Mouse (Mus musculus) midbrain, embryonic 12.5 days (tissue): Measurements from ENCODE around the gene Dennd4c. TPM values are rescaled to one million over a fixed set of nuclear protein-coding genes. Genes with fewer than 3 reads are reported as not detected.

Source experiments
- ATAC-seq: fragments of 200-750 bp; cut with Nextera tagmentation; 2 replicates; pipeline ENCODE4 v1.8.0; 2017; ENCODE audit warnings: low read depth, moderate TSS enrichment, moderate library complexity; ENCODE audit not compliant: low FRiP score
- H3K27ac ChIP-seq: fragments of 300-500 bp; sonication (generic); replicated peaks from 2 replicates; pipeline ENCODE4 v1.5.1; 2016; ENCODE audit warnings: mild to moderate bottlenecking
- H3K27me3 ChIP-seq: fragments of 300-500 bp; sonication (generic); 2 replicates; pipeline ENCODE4 v1.6.1; 2016; ENCODE audit warnings: mild to moderate bottlenecking
- H3K36me3 ChIP-seq: fragments of 300-500 bp; sonication (generic); 2 replicates; pipeline ENCODE4 v1.6.1; 2016
- H3K4me1 ChIP-seq: fragments of 300-500 bp; sonication (generic); 2 replicates; pipeline ENCODE4 v1.6.1; 2016
- H3K4me2 ChIP-seq: fragments of 300-500 bp; sonication (generic); replicated peaks from 2 replicates; pipeline ENCODE4 v1.6.1; 2016; ENCODE audit warnings: mild to moderate bottlenecking, moderate library complexity
- H3K4me3 ChIP-seq: fragments of 300-500 bp; sonication (generic); 2 replicates; pipeline ENCODE4 v1.5.1; 2016; ENCODE audit warnings: mild to moderate bottlenecking
- H3K9ac ChIP-seq: fragments of 300-500 bp; sonication (generic); replicated peaks from 2 replicates; pipeline ENCODE4 v1.6.1; 2016; ENCODE audit warnings: mild to moderate bottlenecking, moderate library complexity
- H3K9me3 ChIP-seq: fragments of 300-500 bp; sonication (generic); 2 replicates; pipeline ENCODE4 v1.6.1; 2016; ENCODE audit warnings: mild to moderate bottlenecking
- WGBS: fragments of 180-500 bp; shearing (Covaris S2); methylation state at CpG from one replicate; pipeline ENCODE4 v1.1.7; 2016; 5-methylcytosine and 5-hydroxymethylcytosine counted together
- polyA plus RNA-seq: library from polyadenylated mRNA; unstranded; fragments of >200 nt; fragmentation: Nextera tagmentation; extraction: Ambion mirVana; gene quantifications from 2 replicates; pipeline ENCODE4 v1.2.1, GENCODE M21; 2016

The Dennd4c gene
- polyA plus RNA-seq, 1 experiment from 2014 or later: 6.1 TPM

- H3K27ac ChIP-seq: no peak overlapping the region
- no peak overlapping the region for H3K4me3 ChIP-seq
- no peak for ATAC-seq
- H3K4me1 ChIP-seq: no peaks in the 10 kb centered on the region
- 84% methylated on average over 4 of the region's 4 CpGs for WGBS
- H3K4me2 ChIP-seq: no peak overlapping the region
- H3K9me3 ChIP-seq: no peaks in the 10 kb centered on the region
- H3K36me3 ChIP-seq: no peaks in the 10 kb centered on the region
- no peak overlapping the region for H3K9ac ChIP-seq
- no peaks in the 10 kb centered on the region for H3K27me3 ChIP-seq
Measured at GRCm38 (mm10) chr4:86725175-86725574, 23.2 kb upstream of the Dennd4c start.

DNA sequence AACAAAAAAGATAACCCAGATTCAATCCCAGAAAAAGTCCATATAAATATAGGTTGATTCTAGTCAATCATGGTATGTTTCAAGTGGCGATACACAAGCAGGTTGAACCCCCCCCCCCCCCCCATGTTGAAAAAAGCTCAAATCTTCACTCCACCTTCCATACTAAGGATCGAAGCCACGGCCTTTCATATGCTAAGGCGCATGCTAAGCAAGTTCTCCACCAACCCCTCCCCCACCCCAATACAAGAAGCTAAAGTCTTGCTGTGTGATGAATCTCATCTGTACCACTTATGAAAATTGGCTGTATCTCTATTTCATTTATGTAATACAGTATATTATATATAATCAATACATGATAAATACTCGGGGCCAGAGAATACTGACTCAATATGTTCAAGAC, 22.2 kb upstream of the Dennd4c start:
- Histone ChIP-seq H3K9me3 (no peaks in the 10 kb centered on the region), H3K4me3 (no peak overlapping the region), H3K4me1 (no peaks in the 10 kb centered on the region), H3K9ac (no peak overlapping the region), H3K27me3 (no peaks in the 10 kb centered on the region), H3K36me3 (no peaks in the 10 kb centered on the region), H3K4me2 (no peak overlapping the region), H3K27ac (no peak overlapping the region)
- no peak for ATAC-seq
- 84% methylated on average over 5 of the region's 5 CpGs for WGBS

GRCm38 (mm10) chr4:86729829-86730228, 18.5 kb upstream of the Dennd4c start:
- Histone ChIP-seq H3K9ac (no peak overlapping the region), H3K4me1 (no peaks in the 10 kb centered on the region), H3K27me3 (no peaks in the 10 kb centered on the region), H3K9me3 (no peaks in the 10 kb centered on the region), H3K4me3 (no peak overlapping the region), H3K27ac (no peak overlapping the region), H3K36me3 (no peaks in the 10 kb centered on the region), H3K4me2 (no peak overlapping the region)
- 83% methylated on average over 6 of the region's 6 CpGs for WGBS
- ATAC-seq: no peak

GRCm38 (mm10) chr4:86734088-86734841, 14.1 kb upstream of the Dennd4c start:
- no peak overlapping the region for H3K27ac ChIP-seq
- H3K4me1 ChIP-seq: no peaks in the 10 kb centered on the region
- no peak overlapping the region for H3K4me2 ChIP-seq
- no peaks in the 10 kb centered on the region for H3K9me3 ChIP-seq
- H3K36me3 ChIP-seq: no peaks in the 10 kb centered on the region
- ATAC-seq: no peak
- H3K27me3 ChIP-seq: no peaks in the 10 kb centered on the region
- WGBS: 90% methylated on average over 19 of the region's 19 CpGs
- no peak overlapping the region for H3K4me3 ChIP-seq
- H3K9ac ChIP-seq: no peak overlapping the region

DNA sequence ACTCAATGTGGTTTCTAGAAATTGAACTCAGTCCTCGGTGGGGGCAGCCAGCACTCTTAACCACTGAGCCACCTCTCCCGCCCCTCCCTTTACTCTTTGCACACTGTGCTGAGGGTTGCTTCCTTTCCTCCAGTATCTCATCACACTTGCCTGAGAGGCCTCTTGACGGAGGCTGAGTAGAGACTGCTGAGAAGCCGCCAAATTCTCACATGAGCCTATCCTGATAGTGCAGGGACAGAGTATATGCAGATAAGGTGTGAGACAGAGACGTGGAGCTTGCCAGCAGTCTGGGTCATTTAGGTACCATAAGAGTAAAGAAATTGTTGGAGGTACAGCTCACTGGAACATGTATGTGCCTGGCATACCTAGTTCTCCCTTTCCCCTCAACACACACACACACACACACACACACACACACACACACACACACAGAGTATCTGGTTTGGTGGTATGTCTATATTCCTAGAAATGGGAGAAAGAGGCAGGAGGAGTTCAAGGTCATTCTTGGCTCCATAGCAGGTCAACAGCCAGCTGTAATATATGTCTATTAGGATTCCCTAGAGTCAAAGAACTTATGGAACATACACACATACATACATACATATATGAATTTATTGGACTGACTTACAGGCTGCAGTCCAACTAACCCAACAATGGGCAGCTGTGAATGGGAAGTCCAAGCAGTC, 8.9 kb upstream of the Dennd4c start:
- Histone ChIP-seq H3K27me3 (no peaks in the 10 kb centered on the region), H3K4me2 (no peak overlapping the region), H3K9ac (no peak overlapping the region), H3K27ac (no peak overlapping the region), H3K36me3 (no peaks in the 10 kb centered on the region), H3K9me3 (no peaks in the 10 kb centered on the region), H3K4me1 (no peaks in the 10 kb centered on the region), H3K4me3 (no peak overlapping the region)
- 74% methylated on average over 5 of the region's 5 CpGs for WGBS
- no peak for ATAC-seq

GRCm38 (mm10) chr4:86749361-86749841, 1.0 kb downstream of the Dennd4c start:
- WGBS: under 1% methylated on average over 13 of the region's 13 CpGs

GRCm38 (mm10) chr4:86750346-86750945, 2.1 kb downstream of the Dennd4c start:
- no peaks in the 10 kb centered on the region for H3K36me3 ChIP-seq
- H3K27me3 ChIP-seq: no peaks in the 10 kb centered on the region
- ATAC-seq: no peak
- no peak overlapping the region for H3K4me3 ChIP-seq
- H3K9ac ChIP-seq: no peak overlapping the region
- 0 out of 2 replicates have a peak overlapping the region, but pooled peaks have one; percentile 26 for H3K4me2 ChIP-seq
- peaks cover 13% of the 10 kb centered on the region for H3K4me1 ChIP-seq
- no peaks in the 10 kb centered on the region for H3K9me3 ChIP-seq
- 79% methylated on average over 10 of the region's 10 CpGs for WGBS
- no peak overlapping the region for H3K27ac ChIP-seq

More at GRCm38 (mm10) chr4:86749361-86749841, 1.0 kb downstream of the Dennd4c start:
- H3K9ac ChIP-seq: peak overlapping the region; percentile 92
- H3K36me3 ChIP-seq: no peaks in the 10 kb centered on the region
- H3K4me1 ChIP-seq: peaks cover 13% of the 10 kb centered on the region
- no peak overlapping the region for H3K27ac ChIP-seq
- peak overlapping the region; percentile 97 for H3K4me3 ChIP-seq
- peak overlapping the region; percentile 85 for H3K4me2 ChIP-seq
- no peaks in the 10 kb centered on the region for H3K27me3 ChIP-seq
- H3K9me3 ChIP-seq: no peaks in the 10 kb centered on the region
- ATAC-seq: no peak

GRCm38 (mm10) chr4:86764307-86764706, 16.0 kb downstream of the Dennd4c start:
- Histone ChIP-seq H3K9ac (no peak overlapping the region), H3K27me3 (no peaks in the 10 kb centered on the region), H3K4me2 (no peak overlapping the region), H3K36me3 (no peaks in the 10 kb centered on the region), H3K9me3 (peaks cover 4% of the 10 kb centered on the region; the same call in 1 of the 2 replicates), H3K27ac (no peak overlapping the region), H3K4me3 (no peak overlapping the region), H3K4me1 (no peaks in the 10 kb centered on the region)
- ATAC-seq: no peak

- Histone ChIP-seq H3K27me3 (no peaks in the 10 kb centered on the region), H3K4me3 (no peak overlapping the region), H3K9ac (no peak overlapping the region), H3K27ac (no peak overlapping the region), H3K4me1 (no peaks in the 10 kb centered on the region), H3K9me3 (no peaks in the 10 kb centered on the region), H3K4me2 (no peak overlapping the region), H3K36me3 (peaks cover 9% of the 10 kb centered on the region; the same call in 1 of the 2 replicates)
- 90% methylated on average over 9 of the region's 9 CpGs for WGBS
- no peak for ATAC-seq
Measured at GRCm38 (mm10) chr4:86777587-86777986, 29.2 kb downstream of the Dennd4c start.

- no peaks in the 10 kb centered on the region for H3K4me1 ChIP-seq
- no peak overlapping the region for H3K9ac ChIP-seq
- peaks cover 9% of the 10 kb centered on the region; the same call in 1 of the 2 replicates for H3K36me3 ChIP-seq
- H3K27me3 ChIP-seq: no peaks in the 10 kb centered on the region
- 52% methylated on average over 2 of the region's 2 CpGs for WGBS
- no peak for ATAC-seq
- no peak overlapping the region for H3K27ac ChIP-seq
- no peaks in the 10 kb centered on the region for H3K9me3 ChIP-seq
- no peak overlapping the region for H3K4me3 ChIP-seq
- no peak overlapping the region for H3K4me2 ChIP-seq
Measured at GRCm38 (mm10) chr4:86810604-86811003, 62.2 kb downstream of the Dennd4c start.

GRCm38 (mm10) chr4:86814850-86815249, 66.5 kb downstream of the Dennd4c start:
- no peaks in the 10 kb centered on the region for H3K4me1 ChIP-seq
- H3K9me3 ChIP-seq: no peaks in the 10 kb centered on the region
- H3K36me3 ChIP-seq: peaks cover 4% of the 10 kb centered on the region; the same call in 1 of the 2 replicates
- no peak overlapping the region for H3K9ac ChIP-seq
- H3K4me2 ChIP-seq: no peak overlapping the region
- H3K4me3 ChIP-seq: no peak overlapping the region
- no peak for ATAC-seq
- no peak overlapping the region for H3K27ac ChIP-seq
- no peaks in the 10 kb centered on the region for H3K27me3 ChIP-seq
- 95% methylated on average over 3 of the region's 3 CpGs for WGBS

GRCm38 (mm10) chr4:86823169-86823568, 74.8 kb downstream of the Dennd4c start:
- Histone ChIP-seq H3K27ac (no peak overlapping the region), H3K9ac (no peak overlapping the region), H3K9me3 (no peaks in the 10 kb centered on the region), H3K27me3 (no peaks in the 10 kb centered on the region), H3K4me2 (no peak overlapping the region), H3K36me3 (peaks cover 30% of the 10 kb centered on the region), H3K4me1 (no peaks in the 10 kb centered on the region), H3K4me3 (no peak overlapping the region)
- no peak for ATAC-seq
- 78% methylated on average over 2 of the region's 2 CpGs for WGBS
